Mouse (Mus musculus): ENCODE data around the gene H60c. TPM values are rescaled to one million over a fixed set of nuclear protein-coding genes. Genes with fewer than 3 reads are reported as not detected.

The H60c gene
- 1.9 and 2.8 TPM in 2 replicates for polyA plus RNA-seq (2015; fragmentation: Nextera tagmentation; extraction: Ambion mirVana)

- no peaks in the 10 kb centered on the region for H3K9me3 ChIP-seq (ENCODE audit: low read length)
- H3K36me3 ChIP-seq (ENCODE audit: insufficient read depth, low read length): no peaks in the 10 kb centered on the region
- H3K27me3 ChIP-seq (replicated peaks; ENCODE audit: insufficient read depth, low read length): no peaks in the 10 kb centered on the region
- peak within 1 kb of the TSS; percentile 2 for H3K4me2 ChIP-seq (replicated peaks; ENCODE audit: low read depth, low read length)
- no peak within 1 kb of the TSS for H3K9ac ChIP-seq (replicated peaks; ENCODE audit: low read depth)
- TF ChIP-seq CTCF (IDR thresholded peaks at IDR 0.05) (no peak), EP300 (IDR thresholded peaks at IDR 0.05) (no peak)
- WGBS: 55% methylated on average over 8 of the region's 8 CpGs
- ATAC-seq (no peak), DNase-seq (ENCODE audit: low spot score) (peak; percentile 18)
- no peak within 1 kb of the TSS for H3K27ac ChIP-seq (ENCODE audit: low read length)
- no peak within 1 kb of the TSS for H3K4me3 ChIP-seq (ENCODE audit: low read depth, low read length)
- no peaks in the 10 kb centered on the region for H3K4me1 ChIP-seq (ENCODE audit: insufficient read depth, low read depth, low read length)
Measured at GRCm38 (mm10) chr10:3267671-3268070, at the start of gene H60c. H60c (minus strand) TSS chr10:3267771.

GRCm38 (mm10) chr10:3308821-3309206 is 41.2 kb upstream of the H60c start:
- no peaks in the 10 kb centered on the region for H3K27me3 ChIP-seq (replicated peaks; ENCODE audit: insufficient read depth, low read length)
- H3K4me2 ChIP-seq (replicated peaks; ENCODE audit: low read depth, low read length): no peak overlapping the region
- no peaks in the 10 kb centered on the region for H3K36me3 ChIP-seq (ENCODE audit: insufficient read depth, low read length)
- ATAC-seq (no peak), DNase-seq (ENCODE audit: low spot score) (no peak)
- no peaks in the 10 kb centered on the region for H3K9me3 ChIP-seq (ENCODE audit: low read length)
- H3K9ac ChIP-seq (replicated peaks; ENCODE audit: low read depth): no peak overlapping the region
- WGBS: 70% methylated on average over 1 of the region's 1 CpGs
- H3K27ac ChIP-seq (ENCODE audit: low read length): no peak overlapping the region
- TF ChIP-seq CTCF (IDR thresholded peaks at IDR 0.05) (no peak), EP300 (IDR thresholded peaks at IDR 0.05) (no peak)
- H3K4me3 ChIP-seq (ENCODE audit: low read depth, low read length): no peak overlapping the region
- H3K4me1 ChIP-seq (ENCODE audit: insufficient read depth, low read depth, low read length): no peaks in the 10 kb centered on the region

DNA sequence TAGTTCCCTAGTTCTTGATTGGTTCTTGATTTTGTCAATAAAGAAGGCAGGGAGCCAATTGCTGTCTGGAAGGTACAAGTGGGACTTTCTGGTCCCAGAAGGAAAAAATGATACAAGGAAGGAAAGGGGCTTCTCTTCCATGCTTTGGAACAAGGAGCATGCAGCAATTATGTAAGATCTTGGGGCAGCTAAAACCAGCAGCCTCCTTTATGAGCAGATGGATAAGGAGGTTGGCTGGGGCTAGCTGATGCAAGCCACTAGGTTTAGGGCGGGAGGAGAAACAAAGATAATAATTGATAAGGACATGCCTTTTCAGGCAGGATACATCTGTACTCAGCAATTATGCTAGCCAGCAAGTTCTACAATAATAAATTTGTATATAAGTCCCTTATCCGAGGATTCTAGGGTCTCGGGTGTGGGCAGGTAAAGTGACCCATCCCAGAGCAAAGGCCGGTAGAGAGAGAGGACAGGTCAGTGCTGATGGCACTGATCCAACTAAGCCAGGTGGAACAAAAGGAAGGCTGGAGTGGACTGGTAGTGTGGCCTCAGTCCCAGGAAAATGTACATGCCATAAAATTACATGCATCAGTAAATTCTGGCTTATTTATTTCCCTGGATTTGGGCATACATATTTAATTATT is 40.7 kb upstream of the H60c start:
- Histone ChIP-seq H3K4me1 (ENCODE audit: insufficient read depth, low read depth, low read length) (no peaks in the 10 kb centered on the region), H3K9ac (replicated peaks; ENCODE audit: low read depth) (no peak overlapping the region), H3K36me3 (ENCODE audit: insufficient read depth, low read length) (no peaks in the 10 kb centered on the region), H3K4me2 (replicated peaks; ENCODE audit: low read depth, low read length) (no peak overlapping the region), H3K9me3 (ENCODE audit: low read length) (no peaks in the 10 kb centered on the region), H3K4me3 (ENCODE audit: low read depth, low read length) (no peak overlapping the region), H3K27me3 (replicated peaks; ENCODE audit: insufficient read depth, low read length) (no peaks in the 10 kb centered on the region), H3K27ac (ENCODE audit: low read length) (no peak overlapping the region)
- TF ChIP-seq CTCF (IDR thresholded peaks at IDR 0.05): no peak
- TF ChIP-seq EP300 (IDR thresholded peaks at IDR 0.05): no peak
- 75% methylated on average over 4 of the region's 4 CpGs for WGBS
- DNase-seq (ENCODE audit: low spot score) (no peak), ATAC-seq (no peak)

DNA sequence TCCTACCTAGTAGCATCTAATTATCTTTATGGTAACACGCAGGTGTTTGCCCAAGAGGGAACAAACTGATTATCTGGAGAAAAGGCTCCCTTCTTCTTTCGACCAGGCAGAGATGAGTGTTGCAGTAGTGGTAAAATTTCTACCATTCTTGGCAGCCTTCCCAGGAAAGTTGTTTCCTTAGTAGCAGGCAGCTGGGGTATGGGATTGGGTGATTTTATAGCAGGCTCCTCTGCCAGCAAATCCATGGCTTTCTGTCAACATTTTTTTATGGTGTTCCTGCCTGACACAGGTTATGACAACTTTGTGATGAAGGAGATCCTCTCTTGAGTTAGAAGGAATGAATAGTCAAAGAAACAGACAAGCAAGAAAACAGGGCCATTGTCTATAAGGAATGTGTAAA is 40.2 kb upstream of the H60c start:
- H3K9me3 ChIP-seq (ENCODE audit: low read length): no peaks in the 10 kb centered on the region
- ATAC-seq: no peak
- DNase-seq (ENCODE audit: low spot score): peak; percentile 56
- H3K4me3 ChIP-seq (ENCODE audit: low read depth, low read length): no peak overlapping the region
- H3K27ac ChIP-seq (ENCODE audit: low read length): no peak overlapping the region
- H3K4me1 ChIP-seq (ENCODE audit: insufficient read depth, low read depth, low read length): no peaks in the 10 kb centered on the region
- TF ChIP-seq EP300 (IDR thresholded peaks at IDR 0.05): no peak
- no peak for TF ChIP-seq CTCF (IDR thresholded peaks at IDR 0.05)
- no peak overlapping the region for H3K9ac ChIP-seq (replicated peaks; ENCODE audit: low read depth)
- WGBS: 26% methylated on average over 2 of the region's 2 CpGs
- no peaks in the 10 kb centered on the region for H3K36me3 ChIP-seq (ENCODE audit: insufficient read depth, low read length)
- H3K27me3 ChIP-seq (replicated peaks; ENCODE audit: insufficient read depth, low read length): no peaks in the 10 kb centered on the region
- no peak overlapping the region for H3K4me2 ChIP-seq (replicated peaks; ENCODE audit: low read depth, low read length)

GRCm38 (mm10) chr10:3293969-3294368 is 26.4 kb upstream of the H60c start:
- no peaks in the 10 kb centered on the region for H3K4me1 ChIP-seq (ENCODE audit: insufficient read depth, low read depth, low read length)
- 38% methylated on average over 2 of the region's 2 CpGs for WGBS
- TF ChIP-seq EP300 (IDR thresholded peaks at IDR 0.05) (no peak), CTCF (IDR thresholded peaks at IDR 0.05) (no peak)
- H3K9me3 ChIP-seq (ENCODE audit: low read length): no peaks in the 10 kb centered on the region
- ATAC-seq (no peak), DNase-seq (ENCODE audit: low spot score) (no peak)
- H3K27me3 ChIP-seq (replicated peaks; ENCODE audit: insufficient read depth, low read length): no peaks in the 10 kb centered on the region
- H3K36me3 ChIP-seq (ENCODE audit: insufficient read depth, low read length): no peaks in the 10 kb centered on the region
- H3K4me2 ChIP-seq (replicated peaks; ENCODE audit: low read depth, low read length): no peak overlapping the region
- no peak overlapping the region for H3K27ac ChIP-seq (ENCODE audit: low read length)
- H3K4me3 ChIP-seq (ENCODE audit: low read depth, low read length): no peak overlapping the region
- H3K9ac ChIP-seq (replicated peaks; ENCODE audit: low read depth): no peak overlapping the region

DNA sequence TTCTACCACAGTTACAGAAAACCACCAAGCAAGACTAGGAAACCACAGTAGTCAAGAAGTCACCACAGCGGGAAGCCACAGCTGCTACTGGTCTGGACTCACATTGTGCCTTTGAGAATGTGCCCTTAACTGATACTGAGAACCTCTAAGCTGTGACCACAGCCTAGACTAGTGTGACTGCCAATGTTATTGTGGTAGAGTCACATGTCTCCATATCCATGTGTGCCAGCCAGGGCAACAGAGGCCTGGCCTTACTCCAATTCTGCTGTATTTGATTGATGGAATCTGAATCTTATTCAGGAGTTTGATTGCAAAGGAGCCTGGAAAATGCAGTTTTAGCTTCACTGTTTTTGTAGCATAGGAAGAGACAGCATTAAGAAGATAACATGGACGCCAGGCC is 13.5 kb upstream of the H60c start:
- Histone ChIP-seq H3K4me2 (replicated peaks; ENCODE audit: low read depth, low read length) (no peak overlapping the region), H3K27me3 (replicated peaks; ENCODE audit: insufficient read depth, low read length) (no peaks in the 10 kb centered on the region), H3K9ac (replicated peaks; ENCODE audit: low read depth) (no peak overlapping the region), H3K36me3 (ENCODE audit: insufficient read depth, low read length) (no peaks in the 10 kb centered on the region), H3K4me1 (ENCODE audit: insufficient read depth, low read depth, low read length) (no peaks in the 10 kb centered on the region), H3K27ac (ENCODE audit: low read length) (no peak overlapping the region), H3K9me3 (ENCODE audit: low read length) (no peaks in the 10 kb centered on the region), H3K4me3 (ENCODE audit: low read depth, low read length) (no peak overlapping the region)
- TF ChIP-seq CTCF (IDR thresholded peaks at IDR 0.05): no peak
- no peak for TF ChIP-seq EP300 (IDR thresholded peaks at IDR 0.05)
- peak; percentile 84 for ATAC-seq
- DNase-seq (ENCODE audit: low spot score): peak; percentile 54
- WGBS: 61% methylated on average over 2 of the region's 2 CpGs

DNA sequence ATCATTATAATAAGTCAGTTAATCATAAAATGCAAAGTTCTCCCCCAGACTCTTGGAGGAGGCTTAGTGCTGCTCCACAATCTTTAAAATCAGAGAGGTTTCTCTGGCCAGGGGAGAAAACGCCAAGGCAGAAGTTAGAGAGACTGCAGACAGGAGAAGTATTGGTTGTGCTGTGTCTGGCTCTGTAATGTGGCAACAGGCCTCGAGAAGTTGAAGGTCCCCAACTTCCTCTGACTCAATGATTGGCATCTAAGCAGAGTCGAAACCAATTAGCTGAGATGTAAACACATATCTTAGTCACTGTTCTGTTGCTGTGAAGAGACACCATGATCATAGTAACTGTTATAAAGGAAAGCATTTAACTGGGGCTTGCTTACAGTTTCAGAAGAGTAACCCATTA is 6.5 kb upstream of the H60c start:
- no peaks in the 10 kb centered on the region for H3K27me3 ChIP-seq (replicated peaks; ENCODE audit: insufficient read depth, low read length)
- WGBS: 62% methylated on average over 3 of the region's 3 CpGs
- no peak for TF ChIP-seq CTCF (IDR thresholded peaks at IDR 0.05)
- TF ChIP-seq EP300 (IDR thresholded peaks at IDR 0.05): no peak

More for the DNA sequence above, 6.5 kb upstream of the H60c start:
- Histone ChIP-seq H3K27ac (ENCODE audit: low read length) (no peak overlapping the region), H3K36me3 (ENCODE audit: insufficient read depth, low read length) (no peaks in the 10 kb centered on the region), H3K9me3 (ENCODE audit: low read length) (no peaks in the 10 kb centered on the region), H3K4me2 (replicated peaks; ENCODE audit: low read depth, low read length) (no peak overlapping the region), H3K4me3 (ENCODE audit: low read depth, low read length) (no peak overlapping the region), H3K9ac (replicated peaks; ENCODE audit: low read depth) (no peak overlapping the region), H3K4me1 (ENCODE audit: insufficient read depth, low read depth, low read length) (no peaks in the 10 kb centered on the region)
- DNase-seq (ENCODE audit: low spot score): no peak
- ATAC-seq: no peak

Data from lung, postnatal 0 days (tissue).